Comparison of ENCODE assay signal across 26 mouse cellular contexts in genomic region chr19:60782034-60782433, GRCm38 (mm10).
"Had no signal": no experiment of that assay in that cellular context is flagged by ENCODE, and none has a peak within 500 bp of the region (broad histone marks: within the 10 kb centered on the region; RNA-seq: fewer than 3 reads in every experiment).

No protein-coding gene starts in this region.

- H3K9ac ChIP-seq: heart, embryonic 13.5 days; heart, embryonic 15.5 days; hindbrain, embryonic 13.5 days; hindbrain, embryonic 15.5 days; kidney, embryonic 15.5 days; limb, embryonic 13.5 days; limb, embryonic 15.5 days; liver, embryonic 12.5 days; liver, embryonic 14.5 days had no signal

- H3K27me3 ChIP-seq: heart, embryonic 13.5 days; heart, embryonic 15.5 days; hindbrain, embryonic 13.5 days; hindbrain, embryonic 15.5 days; kidney, embryonic 15.5 days; limb, embryonic 13.5 days; limb, embryonic 15.5 days; liver, embryonic 12.5 days had no signal

- DNase-seq: gastrocnemius, adult 2 months; gastrocnemius, postnatal 10 days; gastrocnemius, postnatal 25 days; heart, adult 11 months; heart, adult 2 months; heart, postnatal 14 days; heart, postnatal 36 days; kidney, adult 11 months; kidney, adult 2 months; kidney, adult 9 months; kidney, postnatal 25 days; kidney, postnatal 4 days; layer of hippocampus, postnatal 36 days; left cerebral cortex, postnatal 4 days had no signal

- H3K27ac ChIP-seq: gastrocnemius, adult 2 months; heart, adult 2 months; heart, embryonic 13.5 days; heart, embryonic 15.5 days; hindbrain, embryonic 13.5 days; hindbrain, embryonic 15.5 days; hindbrain, postnatal 0 days; kidney, embryonic 15.5 days; kidney, postnatal 0 days; layer of hippocampus, adult 2 months; limb, embryonic 13.5 days; limb, embryonic 15.5 days; liver, embryonic 12.5 days; liver, embryonic 14.5 days had no signal

- H3K4me3 ChIP-seq: gastrocnemius, adult 2 months; heart, adult 2 months; heart, embryonic 13.5 days; heart, embryonic 15.5 days; hindbrain, embryonic 13.5 days; hindbrain, embryonic 15.5 days; kidney, embryonic 15.5 days; layer of hippocampus, adult 2 months; limb, embryonic 13.5 days; limb, embryonic 15.5 days; liver, embryonic 12.5 days had no signal
